Mouse (Mus musculus) midbrain, embryonic 13.5 days (tissue): ENCODE measurements around the gene Gm21060. TPM values are rescaled to one million over a fixed set of nuclear protein-coding genes. Genes with fewer than 3 reads are reported as not detected.
"Not testable (repeated sequence)": the region's sequence is repeated elsewhere in the genome, so short reads cannot be mapped to it uniquely, and the experiment has no call there.

Experiments used
- ATAC-seq: fragments of 200-750 bp; cut with Nextera tagmentation; 2 replicates; pipeline ENCODE4 v1.8.0; 2017; ENCODE audit warnings: mild to moderate bottlenecking, moderate TSS enrichment, moderate library complexity
- H3K27ac ChIP-seq: fragments of 300-500 bp; sonication (generic); 2 replicates; pipeline ENCODE4 v1.5.1; 2015; ENCODE audit warnings: inconsistent platforms, mild to moderate bottlenecking, moderate library complexity
- H3K27me3 ChIP-seq: fragments of 300-500 bp; sonication (generic); 2 replicates; pipeline ENCODE4 v1.6.1; 2015; ENCODE audit warnings: mild to moderate bottlenecking, inconsistent platforms
- H3K36me3 ChIP-seq: fragments of 300-500 bp; sonication (generic); 2 replicates; pipeline ENCODE4 v1.6.1; 2015; ENCODE audit warnings: mild to moderate bottlenecking, inconsistent platforms
- H3K4me1 ChIP-seq: fragments of 300-500 bp; sonication (generic); replicated peaks from 2 replicates; pipeline ENCODE4 v1.6.1; 2015; ENCODE audit warnings: inconsistent platforms
- H3K4me2 ChIP-seq: fragments of 300-500 bp; sonication (generic); replicated peaks from 2 replicates; pipeline ENCODE4 v1.6.1; 2015; ENCODE audit warnings: moderate library complexity, mild to moderate bottlenecking, inconsistent platforms
- H3K4me3 ChIP-seq: fragments of 300-500 bp; sonication (generic); replicated peaks from 2 replicates; pipeline ENCODE4 v1.5.1; 2015; ENCODE audit warnings: mild to moderate bottlenecking, inconsistent platforms
- H3K9ac ChIP-seq: fragments of 300-500 bp; sonication (generic); replicated peaks from 2 replicates; pipeline ENCODE4 v1.6.1; 2015; ENCODE audit warnings: mild to moderate bottlenecking, inconsistent platforms
- H3K9me3 ChIP-seq: fragments of 300-500 bp; sonication (generic); 2 replicates; pipeline ENCODE4 v1.6.1; 2016; ENCODE audit warnings: mild to moderate bottlenecking, inconsistent platforms
- WGBS: fragments of 180-500 bp; shearing (Covaris S2); methylation state at CpG from one replicate; pipeline ENCODE4 v1.1.7; 2015; 5-methylcytosine and 5-hydroxymethylcytosine counted together
- polyA plus RNA-seq: library from polyadenylated mRNA; unstranded; fragments of >200 nt; fragmentation: Nextera tagmentation; extraction: Ambion mirVana; gene quantifications from 2 replicates; pipeline ENCODE4 v1.2.1, GENCODE M21; 2015

Gene Gm21060
- polyA plus RNA-seq = not detected in 2 replicates

GRCm38 (mm10) chr19:61296969-61297368, at the start of gene Gm21060:
Gene Gm21060 (minus strand): TSS chr19:61297069.
- H3K4me1 ChIP-seq = no peaks in the 10 kb centered on the region
- no peak within 1 kb of the TSS for H3K4me2 ChIP-seq
- H3K4me3 ChIP-seq = no peak within 1 kb of the TSS
- no peaks in the 10 kb centered on the region for H3K36me3 ChIP-seq
- no peaks in the 10 kb centered on the region for H3K27me3 ChIP-seq
- no peak for ATAC-seq
- H3K27ac ChIP-seq = no peak within 1 kb of the TSS
- WGBS = 94% methylated on average over 2 of the region's 2 CpGs
- H3K9me3 ChIP-seq = no peaks in the 10 kb centered on the region
- no peak within 1 kb of the TSS for H3K9ac ChIP-seq

GRCm38 (mm10) chr19:61320844-61321243, 24.0 kb upstream of the Gm21060 start:
- not testable (repeated sequence) for ATAC-seq, H3K9ac ChIP-seq, H3K4me2 ChIP-seq, H3K27me3 ChIP-seq, H3K27ac ChIP-seq, H3K4me1 ChIP-seq, H3K9me3 ChIP-seq, H3K36me3 ChIP-seq, H3K4me3 ChIP-seq
- WGBS = 83% methylated on average over 3 of the region's 3 CpGs

- H3K36me3 ChIP-seq, H3K4me2 ChIP-seq, H3K9me3 ChIP-seq, ATAC-seq, H3K4me1 ChIP-seq, H3K27me3 ChIP-seq, H3K4me3 ChIP-seq, H3K27ac ChIP-seq, H3K9ac ChIP-seq: not testable (repeated sequence)
- WGBS = 30% methylated on average over 11 of the region's 11 CpGs
These were observed 16.3 kb upstream of the Gm21060 start for GRCm38 (mm10) chr19:61313185-61313584.

GRCm38 (mm10) chr19:61312400-61312799, 15.5 kb upstream of the Gm21060 start:
- not testable (repeated sequence) for H3K4me3 ChIP-seq, H3K9me3 ChIP-seq, H3K27me3 ChIP-seq, H3K27ac ChIP-seq, ATAC-seq, H3K9ac ChIP-seq, H3K4me2 ChIP-seq, H3K36me3 ChIP-seq, H3K4me1 ChIP-seq
- WGBS = 93% methylated on average over 10 of the region's 10 CpGs

DNA sequence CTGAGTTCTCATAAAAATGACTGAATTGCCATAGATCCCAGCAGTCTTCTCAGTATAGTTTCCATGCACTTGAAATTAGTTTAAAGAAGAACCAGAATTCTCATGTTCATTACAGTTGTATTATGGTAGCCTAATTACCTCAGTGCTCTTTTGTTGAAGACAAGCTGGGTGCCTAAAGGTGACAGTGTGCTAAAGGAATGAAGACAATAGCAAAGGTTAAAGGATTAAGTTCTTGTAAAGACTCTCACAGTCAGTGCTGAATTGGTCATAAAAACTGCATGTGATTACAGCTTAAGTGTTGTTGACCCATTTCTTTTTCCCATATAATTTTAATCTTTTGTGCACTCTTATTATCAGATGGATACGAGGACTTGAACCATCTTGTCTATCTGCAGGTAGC, 11.2 kb upstream of the Gm21060 start:
- not testable (repeated sequence) for H3K4me1 ChIP-seq, H3K4me2 ChIP-seq, H3K9ac ChIP-seq, H3K27ac ChIP-seq, H3K4me3 ChIP-seq, H3K27me3 ChIP-seq, H3K9me3 ChIP-seq, H3K36me3 ChIP-seq, ATAC-seq
- WGBS = 50% methylated on average over 1 of the region's 1 CpGs

DNA sequence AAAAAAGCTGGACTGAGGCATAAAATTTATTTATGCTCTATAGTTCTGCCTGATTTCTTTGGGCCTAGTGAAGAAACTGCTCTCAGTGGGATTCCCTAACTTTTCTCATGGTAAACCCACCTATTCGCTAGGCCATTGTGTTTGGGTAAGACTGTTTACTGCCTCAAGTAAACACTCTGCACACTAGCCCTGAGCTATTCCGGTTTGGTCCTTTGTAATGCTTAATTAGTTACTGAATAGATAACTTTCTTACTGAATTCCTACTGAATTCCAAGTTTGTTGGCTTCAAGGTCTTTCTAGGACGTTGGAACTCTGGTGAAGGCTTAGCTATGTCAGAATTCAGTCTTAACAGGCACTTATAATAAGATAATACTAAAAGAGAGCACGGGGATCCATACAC, 11.8 kb downstream of the Gm21060 start:
- 81% methylated on average over 4 of the region's 4 CpGs for WGBS
- H3K36me3 ChIP-seq, H3K27ac ChIP-seq, H3K9ac ChIP-seq, H3K4me3 ChIP-seq, H3K27me3 ChIP-seq, H3K9me3 ChIP-seq, H3K4me1 ChIP-seq, ATAC-seq, H3K4me2 ChIP-seq: not testable (repeated sequence)

DNA sequence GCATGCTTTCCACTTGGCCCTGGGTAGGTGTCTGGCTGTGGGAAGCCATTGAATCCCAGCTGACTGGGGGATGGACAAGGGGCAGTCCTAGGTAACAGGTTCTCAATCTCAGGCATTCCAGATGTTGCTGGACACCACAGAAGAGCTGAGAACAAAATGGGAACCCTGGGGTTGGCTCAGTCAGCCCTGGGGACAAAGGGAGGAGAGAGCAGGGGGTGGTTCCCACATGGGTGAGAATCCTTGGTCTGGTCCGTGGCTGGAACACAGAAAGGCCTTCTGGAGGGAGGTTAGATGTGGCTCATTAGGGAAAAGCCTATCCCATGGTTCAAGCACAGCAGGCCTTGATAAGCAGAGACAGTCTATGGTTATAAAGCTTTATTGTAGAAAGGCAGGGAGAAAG, 13.3 kb downstream of the Gm21060 start:
- WGBS = 56% methylated on average over 1 of the region's 1 CpGs
- no peak overlapping the region for H3K4me2 ChIP-seq
- no peaks in the 10 kb centered on the region for H3K9me3 ChIP-seq
- no peak overlapping the region for H3K9ac ChIP-seq
- no peak for ATAC-seq
- H3K27me3 ChIP-seq = no peaks in the 10 kb centered on the region
- no peak overlapping the region for H3K4me3 ChIP-seq
- H3K36me3 ChIP-seq = no peaks in the 10 kb centered on the region
- no peaks in the 10 kb centered on the region for H3K4me1 ChIP-seq
- H3K27ac ChIP-seq = no peak overlapping the region

GRCm38 (mm10) chr19:61275446-61275845, 21.4 kb downstream of the Gm21060 start:
- ATAC-seq = no peak
- 90% methylated on average over 1 of the region's 1 CpGs for WGBS
- H3K36me3 ChIP-seq = no peaks in the 10 kb centered on the region

GRCm38 (mm10) chr19:61269141-61269540, 27.7 kb downstream of the Gm21060 start:
- not testable (repeated sequence) for H3K4me3 ChIP-seq, H3K27me3 ChIP-seq, H3K4me1 ChIP-seq, H3K9me3 ChIP-seq, H3K27ac ChIP-seq, H3K9ac ChIP-seq, ATAC-seq, H3K36me3 ChIP-seq, H3K4me2 ChIP-seq
- 42% methylated on average over 11 of the region's 11 CpGs for WGBS

More at GRCm38 (mm10) chr19:61275446-61275845, 21.4 kb downstream of the Gm21060 start:
- Histone ChIP-seq H3K27ac (no peak overlapping the region), H3K4me1 (no peaks in the 10 kb centered on the region), H3K9me3 (no peaks in the 10 kb centered on the region), H3K9ac (no peak overlapping the region), H3K4me2 (no peak overlapping the region), H3K27me3 (no peaks in the 10 kb centered on the region), H3K4me3 (no peak overlapping the region)

- no peak overlapping the region for H3K27ac ChIP-seq
- no peak for ATAC-seq
- no peaks in the 10 kb centered on the region for H3K9me3 ChIP-seq
- no peak overlapping the region for H3K4me2 ChIP-seq
- H3K9ac ChIP-seq = no peak overlapping the region
- no peak overlapping the region for H3K4me3 ChIP-seq
- 23% methylated on average over 7 of the region's 7 CpGs for WGBS
- H3K4me1 ChIP-seq = no peaks in the 10 kb centered on the region; the same call in 1 of the 2 replicates
- no peaks in the 10 kb centered on the region for H3K27me3 ChIP-seq
- no peaks in the 10 kb centered on the region for H3K36me3 ChIP-seq
These were observed 29.7 kb downstream of the Gm21060 start for GRCm38 (mm10) chr19:61267141-61267540.

GRCm38 (mm10) chr19:61266651-61267050, 30.2 kb downstream of the Gm21060 start:
- no peaks in the 10 kb centered on the region for H3K27me3 ChIP-seq
- no peak overlapping the region for H3K4me2 ChIP-seq
- WGBS = 3% methylated on average over 26 of the region's 26 CpGs
- no peaks in the 10 kb centered on the region; the same call in 1 of the 2 replicates for H3K4me1 ChIP-seq
- H3K36me3 ChIP-seq = no peaks in the 10 kb centered on the region
- H3K9ac ChIP-seq = no peak overlapping the region
- no peak overlapping the region for H3K27ac ChIP-seq
- no peaks in the 10 kb centered on the region for H3K9me3 ChIP-seq
- H3K4me3 ChIP-seq = no peak overlapping the region
- no peak for ATAC-seq

GRCm38 (mm10) chr19:61266246-61266615, 30.6 kb downstream of the Gm21060 start:
- no peaks in the 10 kb centered on the region for H3K36me3 ChIP-seq
- no peak overlapping the region for H3K27ac ChIP-seq
- no peak overlapping the region for H3K9ac ChIP-seq
- no peak overlapping the region for H3K4me2 ChIP-seq
- no peak for ATAC-seq
- WGBS = 2% methylated on average over 12 of the region's 12 CpGs
- no peaks in the 10 kb centered on the region; the same call in 1 of the 2 replicates for H3K4me1 ChIP-seq
- no peak overlapping the region for H3K4me3 ChIP-seq
- H3K27me3 ChIP-seq = no peaks in the 10 kb centered on the region
- no peaks in the 10 kb centered on the region for H3K9me3 ChIP-seq
